Mouse (Mus musculus) lung, postnatal 14 days (tissue): ENCODE results near the gene Sorcs3.

Source experiments
- DNase-seq: peaks from one replicate; pipeline ENCODE4 v3.0.0; 2021

Gene Sorcs3

GRCm38 (mm10) chr19:48850466-48850865 lies 644.6 kb downstream of the Sorcs3 start:
- DNase-seq, result no peak
